In genomic region chr10:95057051-95057714, GRCm38 (mm10) we compare ENCODE assay signal across 22 mouse cellular contexts.
DNase-seq lines count a peak whose midpoint lies in the region; ATAC-seq and TF ChIP-seq lines count a peak whose summit lies in the region.
"Had no signal": no experiment of that assay in that cellular context is flagged by ENCODE, and none has a peak within 500 bp of the region (broad histone marks: within the 10 kb centered on the region; RNA-seq: fewer than 3 reads in every experiment).

No protein-coding gene starts in this region.

- no peak overlapping the region for H3K4me3 ChIP-seq in forebrain, embryonic 14.5 days (ENCODE audit: low read depth, low read length)
- H3K4me3 ChIP-seq in forebrain, embryonic 10.5 days = no peak overlapping the region
- H3K4me3 ChIP-seq in hindbrain, postnatal 0 days (ENCODE audit: low read length) = no peak overlapping the region
- no peak overlapping the region for H3K4me3 ChIP-seq in hindbrain, embryonic 11.5 days (ENCODE audit: low read depth, low read length)
- no peak overlapping the region for H3K4me3 ChIP-seq in midbrain, embryonic 15.5 days
- H3K4me3 ChIP-seq in midbrain, embryonic 13.5 days (replicated peaks) = no peak overlapping the region
- H3K4me3 ChIP-seq: heart, adult 2 months; heart, embryonic 13.5 days; limb, embryonic 13.5 days; liver, embryonic 12.5 days; stomach, embryonic 15.5 days had no signal

- no peaks in the 10 kb centered on the region for H3K9me3 ChIP-seq in forebrain, embryonic 14.5 days (replicated peaks; ENCODE audit: control insufficient read depth, low read length)
- no peaks in the 10 kb centered on the region for H3K9me3 ChIP-seq in forebrain, embryonic 10.5 days
- H3K9me3 ChIP-seq in hindbrain, postnatal 0 days (ENCODE audit: low read length) = no peaks in the 10 kb centered on the region
- H3K9me3 ChIP-seq in hindbrain, embryonic 11.5 days (ENCODE audit: control insufficient read depth, low read length) = no peaks in the 10 kb centered on the region
- H3K9me3 ChIP-seq in midbrain, embryonic 15.5 days = no peaks in the 10 kb centered on the region
- H3K9me3 ChIP-seq in midbrain, embryonic 13.5 days = no peaks in the 10 kb centered on the region
- H3K9me3 ChIP-seq: heart, embryonic 13.5 days; limb, embryonic 13.5 days; liver, embryonic 12.5 days; stomach, embryonic 15.5 days had no signal

- no peak for TF ChIP-seq POLR2A in brain, embryonic 14.5 days (IDR thresholded peaks at IDR 0.05; ENCODE audit: borderline replicate concordance, extremely low read depth, insufficient read depth, insufficient read length, poor library complexity, severe bottlenecking)

- H3K9ac ChIP-seq in forebrain, embryonic 14.5 days (ENCODE audit: low read length) = no peak overlapping the region
- H3K9ac ChIP-seq in hindbrain, postnatal 0 days (replicated peaks; ENCODE audit: low read length) = no peak overlapping the region
- H3K9ac ChIP-seq in hindbrain, embryonic 11.5 days (ENCODE audit: low read depth, low read length) = no peak overlapping the region
- H3K9ac ChIP-seq in midbrain, embryonic 15.5 days = no peak overlapping the region
- H3K9ac ChIP-seq in midbrain, embryonic 13.5 days (replicated peaks) = no peak overlapping the region
- H3K9ac ChIP-seq: heart, embryonic 13.5 days; limb, embryonic 13.5 days; liver, embryonic 12.5 days; stomach, embryonic 15.5 days had no signal

- intact Hi-C loops in gastrocnemius, postnatal 36 days (cut with DNase I) = no loop called here

- peak; percentile 73 for ATAC-seq in forebrain, embryonic 14.5 days
- ATAC-seq in hindbrain, postnatal 0 days = no peak
- ATAC-seq in hindbrain, embryonic 11.5 days (ENCODE audit: low FRiP score) = no peak
- ATAC-seq in midbrain, embryonic 15.5 days (replicated peaks) = peak; percentile 73
- ATAC-seq in midbrain, embryonic 13.5 days = no peak
- ATAC-seq: liver, embryonic 12.5 days had no signal

- 0 out of 2 replicates have a peak overlapping the region, but pooled peaks have one; percentile 7 for H3K4me2 ChIP-seq in forebrain, embryonic 14.5 days (ENCODE audit: low read length)
- no peak overlapping the region for H3K4me2 ChIP-seq in hindbrain, postnatal 0 days (ENCODE audit: low read depth, low read length)
- no peak overlapping the region for H3K4me2 ChIP-seq in hindbrain, embryonic 11.5 days (replicated peaks; ENCODE audit: low read depth, low read length)
- no peak overlapping the region for H3K4me2 ChIP-seq in midbrain, embryonic 15.5 days
- H3K4me2 ChIP-seq in midbrain, embryonic 13.5 days (replicated peaks) = no peak overlapping the region
- H3K4me2 ChIP-seq: heart, embryonic 13.5 days; limb, embryonic 13.5 days; liver, embryonic 12.5 days; stomach, embryonic 15.5 days had no signal

- H3K27me3 ChIP-seq in forebrain, embryonic 14.5 days (replicated peaks; ENCODE audit: control insufficient read depth, insufficient read depth, low read length) = no peaks in the 10 kb centered on the region
- H3K27me3 ChIP-seq in forebrain, embryonic 10.5 days (ENCODE audit: poor library complexity, severe bottlenecking) = no peaks in the 10 kb centered on the region
- H3K27me3 ChIP-seq in hindbrain, postnatal 0 days (ENCODE audit: insufficient read depth, low read length) = no peaks in the 10 kb centered on the region
- no peaks in the 10 kb centered on the region for H3K27me3 ChIP-seq in hindbrain, embryonic 11.5 days (ENCODE audit: control insufficient read depth, insufficient read depth, low read length)
- H3K27me3 ChIP-seq in midbrain, embryonic 15.5 days (replicated peaks) = no peaks in the 10 kb centered on the region
- no peaks in the 10 kb centered on the region for H3K27me3 ChIP-seq in midbrain, embryonic 13.5 days
- H3K27me3 ChIP-seq: heart, embryonic 13.5 days; limb, embryonic 13.5 days; liver, embryonic 12.5 days; stomach, embryonic 15.5 days had no signal

- no peak for TF ChIP-seq CTCF in hindbrain, postnatal 0 days (IDR thresholded peaks at IDR 0.05; ENCODE audit: low read depth)
- no peak for TF ChIP-seq CTCF in brain, embryonic 14.5 days (IDR thresholded peaks at IDR 0.05; ENCODE audit: borderline replicate concordance, extremely low read depth, insufficient read depth, insufficient read length)

- no peak overlapping the region for H3K27ac ChIP-seq in forebrain, embryonic 14.5 days (ENCODE audit: low read depth, low read length)
- no peak overlapping the region for H3K27ac ChIP-seq in forebrain, embryonic 10.5 days
- no peak overlapping the region for H3K27ac ChIP-seq in hindbrain, postnatal 0 days
- no peak overlapping the region for H3K27ac ChIP-seq in hindbrain, embryonic 11.5 days (ENCODE audit: low read depth, low read length)
- H3K27ac ChIP-seq in midbrain, embryonic 15.5 days = peak overlapping the region; percentile 45; the same call in 1 of the 2 replicates
- H3K27ac ChIP-seq in midbrain, embryonic 13.5 days = no peak overlapping the region
- H3K27ac ChIP-seq: heart, adult 2 months; heart, embryonic 13.5 days; kidney, postnatal 0 days; limb, embryonic 13.5 days; liver, embryonic 12.5 days; stomach, embryonic 15.5 days had no signal

- H3K4me1 ChIP-seq in forebrain, embryonic 14.5 days (ENCODE audit: control insufficient read depth, insufficient read depth, low read length) = peaks cover 27% of the 10 kb centered on the region
- H3K4me1 ChIP-seq in forebrain, embryonic 10.5 days = peaks cover 12% of the 10 kb centered on the region
- H3K4me1 ChIP-seq in hindbrain, postnatal 0 days (ENCODE audit: insufficient read depth, low read length) = no peaks in the 10 kb centered on the region
- H3K4me1 ChIP-seq in hindbrain, embryonic 11.5 days (replicated peaks; ENCODE audit: control insufficient read depth, insufficient read depth, low read length) = no peaks in the 10 kb centered on the region
- peaks cover 21% of the 10 kb centered on the region for H3K4me1 ChIP-seq in midbrain, embryonic 15.5 days
- peaks cover 6% of the 10 kb centered on the region; the same call in 1 of the 2 replicates for H3K4me1 ChIP-seq in midbrain, embryonic 13.5 days (replicated peaks)
- H3K4me1 ChIP-seq: heart, embryonic 13.5 days; liver, embryonic 12.5 days; stomach, embryonic 15.5 days had no signal

- H3K36me3 ChIP-seq in forebrain, embryonic 14.5 days (ENCODE audit: control insufficient read depth, insufficient read depth, low read length) = no peaks in the 10 kb centered on the region
- no peaks in the 10 kb centered on the region for H3K36me3 ChIP-seq in forebrain, embryonic 10.5 days (replicated peaks)
- H3K36me3 ChIP-seq in hindbrain, postnatal 0 days (ENCODE audit: insufficient read depth, low read length) = no peaks in the 10 kb centered on the region
- no peaks in the 10 kb centered on the region for H3K36me3 ChIP-seq in hindbrain, embryonic 11.5 days (ENCODE audit: control insufficient read depth, insufficient read depth, low read length)
- H3K36me3 ChIP-seq in midbrain, embryonic 15.5 days (replicated peaks) = no peaks in the 10 kb centered on the region
- no peaks in the 10 kb centered on the region for H3K36me3 ChIP-seq in midbrain, embryonic 13.5 days
- H3K36me3 ChIP-seq: heart, embryonic 13.5 days; limb, embryonic 13.5 days; liver, embryonic 12.5 days; stomach, embryonic 15.5 days had no signal

- DNase-seq in forebrain, embryonic 14.5 days (ENCODE audit: low spot score) = peak; percentile 77
- DNase-seq in forebrain, embryonic 10.5 days (ENCODE audit: extremely low spot score, low spot score) = no peak
- DNase-seq in hindbrain, postnatal 0 days (ENCODE audit: low spot score) = peak; percentile 57
- no peak for DNase-seq in hindbrain, embryonic 11.5 days (ENCODE audit: low spot score)
- peak; percentile 77 for DNase-seq in brain, embryonic 14.5 days (ENCODE audit: low read depth)
- no peak for DNase-seq in gastrocnemius, postnatal 36 days
- DNase-seq: adrenal gland, postnatal 14 days; cerebellum, adult 9-10 months; gastrocnemius, postnatal 25 days; heart, adult 2 months; heart, postnatal 14 days; kidney, adult 11 months; lung, adult 18-20 months; lung, postnatal 14 days; thymus, postnatal 25 days had no signal

- 28% methylated on average over 9 of the region's 9 CpGs for WGBS in forebrain, embryonic 14.5 days
- 78% methylated on average over 9 of the region's 9 CpGs for WGBS in forebrain, embryonic 10.5 days
- 57% methylated on average over 9 of the region's 9 CpGs for WGBS in hindbrain, postnatal 0 days
- WGBS in hindbrain, embryonic 11.5 days = 83% methylated on average over 9 of the region's 9 CpGs
- WGBS in midbrain, embryonic 15.5 days = 55% methylated on average over 9 of the region's 9 CpGs
- 65% methylated on average over 9 of the region's 9 CpGs for WGBS in midbrain, embryonic 13.5 days

Comparison
In these comparisons a context has a peak if more than half of its experiments do, and no peak if none do; other contexts are left out.
1. ATAC-seq: peak in forebrain, embryonic 14.5 days (single experiment) and midbrain, embryonic 15.5 days (single experiment); none in hindbrain, postnatal 0 days (single experiment), hindbrain, embryonic 11.5 days (single experiment) and midbrain, embryonic 13.5 days (single experiment).
2. DNase-seq: peak in forebrain, embryonic 14.5 days (single experiment), hindbrain, postnatal 0 days (single experiment) and brain, embryonic 14.5 days (single experiment); none in forebrain, embryonic 10.5 days (single experiment), hindbrain, embryonic 11.5 days (single experiment) and gastrocnemius, postnatal 36 days (0 of 2).